Mouse (Mus musculus): ENCODE results near the gene Nmur1. TPM values are rescaled to one million over a fixed set of nuclear protein-coding genes. Genes with fewer than 3 reads are reported as not detected.

The Nmur1 gene
- polyA plus RNA-seq, 1 experiment from 2014 or later: not detected

DNA sequence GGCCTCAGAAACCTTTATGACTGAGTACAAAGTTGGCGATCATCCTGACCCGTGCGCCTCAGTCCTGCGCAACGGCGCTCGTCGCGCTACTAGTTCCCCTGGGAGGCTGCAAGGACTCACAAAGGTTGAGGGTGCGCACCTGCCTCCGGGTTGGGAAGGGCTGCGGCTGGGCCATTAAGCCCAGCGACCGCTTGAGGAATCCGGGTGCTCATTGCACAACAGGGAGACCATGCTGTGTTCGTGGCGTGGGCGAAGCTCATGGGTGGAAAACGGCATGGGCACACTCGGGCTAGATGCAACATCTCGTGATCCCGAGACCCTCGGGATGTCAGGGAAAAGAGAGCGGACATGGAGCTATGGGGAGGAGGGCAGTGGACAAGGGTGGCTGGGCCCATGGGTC is 16.8 kb upstream of the Nmur1 start:
- H3K36me3 ChIP-seq (ENCODE audit: control insufficient read depth, insufficient read depth, low read length): no peaks in the 10 kb centered on the region
- peak overlapping the region; percentile 99 for H3K27ac ChIP-seq (ENCODE audit: low read length)
- H3K27me3 ChIP-seq (ENCODE audit: control insufficient read depth, insufficient read depth, low read length): no peaks in the 10 kb centered on the region
- 3% methylated on average over 24 of the region's 24 CpGs for whole genome bisulfite sequencing
- no peaks in the 10 kb centered on the region for H3K9me3 ChIP-seq (ENCODE audit: control insufficient read depth, low read depth, low read length)
- H3K4me2 ChIP-seq (replicated peaks; ENCODE audit: low read depth, low read length): peak overlapping the region; percentile 91
- H3K9ac ChIP-seq (replicated peaks; ENCODE audit: low read depth, low read length): peak overlapping the region; percentile 89
- peak overlapping the region; percentile 40 for H3K4me3 ChIP-seq (ENCODE audit: low read depth, low read length)
- ATAC-seq (ENCODE audit: insufficient number of reproducible peaks, insufficient read depth, low FRiP score, low read depth): peak; percentile 0; the same call in 1 of the 2 replicates
- H3K4me1 ChIP-seq (ENCODE audit: control insufficient read depth, insufficient read depth, low read length): peaks cover 25% of the 10 kb centered on the region

DNA sequence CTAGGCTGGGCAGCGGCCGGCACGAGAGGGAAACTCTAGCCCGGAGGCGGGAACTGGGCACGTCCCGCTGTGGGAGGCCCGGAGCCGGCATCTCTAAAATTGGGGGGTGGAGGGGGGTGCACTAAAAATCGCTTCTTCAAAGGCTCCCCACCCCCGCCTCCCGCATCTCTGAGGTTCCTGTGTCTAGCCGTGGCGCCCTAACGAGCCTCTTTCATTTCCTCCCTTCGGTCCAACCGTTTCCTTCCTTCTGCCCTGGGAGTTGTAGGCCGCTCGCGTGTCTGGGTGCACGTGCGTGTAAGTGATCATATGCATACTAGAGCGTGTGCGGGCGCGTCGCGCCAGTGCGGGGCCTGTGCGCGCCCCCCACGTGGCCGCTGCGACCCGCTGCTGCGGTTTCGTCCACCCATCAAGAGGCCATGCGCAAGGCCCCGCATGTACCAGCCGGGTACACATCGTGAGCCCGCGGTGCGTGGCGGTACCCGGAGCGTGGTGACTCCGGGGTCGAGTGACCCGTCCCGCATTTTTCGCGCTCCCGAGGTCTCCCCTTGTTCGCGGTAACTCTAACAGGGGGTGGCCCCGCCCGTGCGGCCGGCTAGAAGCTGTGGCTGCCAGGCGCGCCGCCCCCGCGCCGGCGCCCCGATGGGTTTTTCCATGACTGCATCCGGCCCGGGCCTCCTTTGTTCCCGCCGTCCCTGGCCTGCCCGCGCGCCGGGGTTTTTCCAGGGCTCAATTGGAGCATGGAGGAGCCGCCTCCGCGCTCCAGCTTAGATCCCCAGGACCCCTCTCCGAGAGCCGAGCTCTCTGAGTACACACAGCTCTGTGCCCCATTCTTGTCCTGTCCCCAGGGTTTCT is 16.2 kb upstream of the Nmur1 start:
- no peaks in the 10 kb centered on the region for H3K27me3 ChIP-seq (ENCODE audit: control insufficient read depth, insufficient read depth, low read length)
- H3K4me3 ChIP-seq (ENCODE audit: low read depth, low read length): peak overlapping the region; percentile 40
- peak overlapping the region; percentile 89 for H3K9ac ChIP-seq (replicated peaks; ENCODE audit: low read depth, low read length)
- ATAC-seq (ENCODE audit: insufficient number of reproducible peaks, insufficient read depth, low FRiP score, low read depth): peak; percentile 57
- H3K36me3 ChIP-seq (ENCODE audit: control insufficient read depth, insufficient read depth, low read length): no peaks in the 10 kb centered on the region
- H3K4me1 ChIP-seq (ENCODE audit: control insufficient read depth, insufficient read depth, low read length): peaks cover 23% of the 10 kb centered on the region
- under 1% methylated on average over 81 of the region's 81 CpGs for WGBS
- no peaks in the 10 kb centered on the region for H3K9me3 ChIP-seq (ENCODE audit: control insufficient read depth, low read depth, low read length)
- peak overlapping the region; percentile 91 for H3K4me2 ChIP-seq (replicated peaks; ENCODE audit: low read depth, low read length)
- peak overlapping the region; percentile 99 for H3K27ac ChIP-seq (ENCODE audit: low read length)

- Histone ChIP-seq H3K4me1 (ENCODE audit: control insufficient read depth, insufficient read depth, low read length) (peaks cover 23% of the 10 kb centered on the region), H3K36me3 (ENCODE audit: control insufficient read depth, insufficient read depth, low read length) (no peaks in the 10 kb centered on the region), H3K27me3 (ENCODE audit: control insufficient read depth, insufficient read depth, low read length) (no peaks in the 10 kb centered on the region), H3K4me2 (replicated peaks; ENCODE audit: low read depth, low read length) (peak overlapping the region; percentile 91), H3K9ac (replicated peaks; ENCODE audit: low read depth, low read length) (peak overlapping the region; percentile 89), H3K27ac (ENCODE audit: low read length) (peak overlapping the region; percentile 99), H3K9me3 (ENCODE audit: control insufficient read depth, low read depth, low read length) (no peaks in the 10 kb centered on the region), H3K4me3 (ENCODE audit: low read depth, low read length) (peak overlapping the region; percentile 40)
- ATAC-seq (ENCODE audit: insufficient number of reproducible peaks, insufficient read depth, low FRiP score, low read depth): no peak
- WGBS: 2% methylated on average over 5 of the region's 5 CpGs
Observed at GRCm38 (mm10) chr1:86441724-86441979, 15.6 kb upstream of the Nmur1 start.

GRCm38 (mm10) chr1:86440887-86441723 is 15.1 kb upstream of the Nmur1 start:
- Histone ChIP-seq H3K4me3 (ENCODE audit: low read depth, low read length) (peak overlapping the region; percentile 40), H3K27me3 (ENCODE audit: control insufficient read depth, insufficient read depth, low read length) (no peaks in the 10 kb centered on the region), H3K4me1 (ENCODE audit: control insufficient read depth, insufficient read depth, low read length) (peaks cover 23% of the 10 kb centered on the region), H3K9me3 (ENCODE audit: control insufficient read depth, low read depth, low read length) (no peaks in the 10 kb centered on the region), H3K27ac (ENCODE audit: low read length) (peak overlapping the region; percentile 99), H3K4me2 (replicated peaks; ENCODE audit: low read depth, low read length) (peak overlapping the region; percentile 91), H3K9ac (replicated peaks; ENCODE audit: low read depth, low read length) (peak overlapping the region; percentile 89), H3K36me3 (ENCODE audit: control insufficient read depth, insufficient read depth, low read length) (no peaks in the 10 kb centered on the region)
- ATAC-seq (ENCODE audit: insufficient number of reproducible peaks, insufficient read depth, low FRiP score, low read depth): peak; percentile 35
- under 1% methylated on average over 25 of the region's 29 CpGs for WGBS

- peak; percentile 80 for ATAC-seq (ENCODE audit: insufficient number of reproducible peaks, insufficient read depth, low FRiP score, low read depth)
- no peaks in the 10 kb centered on the region for H3K27me3 ChIP-seq (ENCODE audit: control insufficient read depth, insufficient read depth, low read length)
- no peak overlapping the region; the same call in 1 of the 2 replicates for H3K9ac ChIP-seq (replicated peaks; ENCODE audit: low read depth, low read length)
- 5% methylated on average over 18 of the region's 18 CpGs for WGBS
- H3K4me3 ChIP-seq (ENCODE audit: low read depth, low read length): peak overlapping the region; percentile 40
- peak overlapping the region; percentile 99 for H3K27ac ChIP-seq (ENCODE audit: low read length)
- H3K36me3 ChIP-seq (ENCODE audit: control insufficient read depth, insufficient read depth, low read length): no peaks in the 10 kb centered on the region
- peaks cover 29% of the 10 kb centered on the region for H3K4me1 ChIP-seq (ENCODE audit: control insufficient read depth, insufficient read depth, low read length)
- H3K4me2 ChIP-seq (replicated peaks; ENCODE audit: low read depth, low read length): peak overlapping the region; percentile 91
- no peaks in the 10 kb centered on the region for H3K9me3 ChIP-seq (ENCODE audit: control insufficient read depth, low read depth, low read length)
Observed at GRCm38 (mm10) chr1:86440171-86440886, 14.3 kb upstream of the Nmur1 start.

GRCm38 (mm10) chr1:86439487-86440170 is 13.6 kb upstream of the Nmur1 start:
- no peak for ATAC-seq (ENCODE audit: insufficient number of reproducible peaks, insufficient read depth, low FRiP score, low read depth)
- Histone ChIP-seq H3K36me3 (ENCODE audit: control insufficient read depth, insufficient read depth, low read length) (no peaks in the 10 kb centered on the region), H3K4me1 (ENCODE audit: control insufficient read depth, insufficient read depth, low read length) (peaks cover 35% of the 10 kb centered on the region), H3K27me3 (ENCODE audit: control insufficient read depth, insufficient read depth, low read length) (no peaks in the 10 kb centered on the region), H3K9me3 (ENCODE audit: control insufficient read depth, low read depth, low read length) (no peaks in the 10 kb centered on the region), H3K4me3 (ENCODE audit: low read depth, low read length) (no peak overlapping the region), H3K9ac (replicated peaks; ENCODE audit: low read depth, low read length) (no peak overlapping the region), H3K4me2 (replicated peaks; ENCODE audit: low read depth, low read length) (no peak overlapping the region), H3K27ac (ENCODE audit: low read length) (0 out of 2 replicates have a peak overlapping the region, but pooled peaks have one; percentile 99)
- 28% methylated on average over 8 of the region's 8 CpGs for WGBS

DNA sequence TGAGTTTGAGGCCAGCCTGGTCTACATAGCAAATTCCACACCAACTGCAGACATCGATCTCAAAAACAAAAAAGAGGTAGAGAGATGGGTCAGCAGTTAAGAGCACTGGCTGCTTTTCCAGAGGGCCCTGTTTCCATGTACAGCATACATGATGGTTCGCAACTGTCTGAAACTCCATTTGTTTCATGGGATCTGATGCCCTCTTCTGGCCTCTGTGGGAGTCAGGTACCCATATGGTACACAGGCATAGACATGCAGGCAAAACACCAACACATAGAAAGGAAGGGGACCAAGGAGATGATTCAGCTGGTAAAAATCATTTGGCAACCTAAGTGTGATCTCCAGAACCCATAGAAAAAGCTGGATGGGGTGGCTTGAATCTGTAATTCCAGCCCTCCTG is 12.5 kb upstream of the Nmur1 start:
- peaks cover 33% of the 10 kb centered on the region for H3K4me1 ChIP-seq (ENCODE audit: control insufficient read depth, insufficient read depth, low read length)

GRCm38 (mm10) chr1:86438014-86438319 is 11.9 kb upstream of the Nmur1 start:
- no peak overlapping the region for H3K27ac ChIP-seq (ENCODE audit: low read length)
- H3K4me1 ChIP-seq (ENCODE audit: control insufficient read depth, insufficient read depth, low read length): peaks cover 27% of the 10 kb centered on the region
- ATAC-seq (ENCODE audit: insufficient number of reproducible peaks, insufficient read depth, low FRiP score, low read depth): no peak

More for the DNA sequence above, 12.5 kb upstream of the Nmur1 start:
- H3K27me3 ChIP-seq (ENCODE audit: control insufficient read depth, insufficient read depth, low read length): no peaks in the 10 kb centered on the region
- 63% methylated on average over 2 of the region's 2 CpGs for WGBS
- no peak overlapping the region for H3K9ac ChIP-seq (replicated peaks; ENCODE audit: low read depth, low read length)
- H3K4me2 ChIP-seq (replicated peaks; ENCODE audit: low read depth, low read length): no peak overlapping the region
- H3K36me3 ChIP-seq (ENCODE audit: control insufficient read depth, insufficient read depth, low read length): no peaks in the 10 kb centered on the region
- ATAC-seq (ENCODE audit: insufficient number of reproducible peaks, insufficient read depth, low FRiP score, low read depth): no peak
- H3K27ac ChIP-seq (ENCODE audit: low read length): no peak overlapping the region
- no peak overlapping the region for H3K4me3 ChIP-seq (ENCODE audit: low read depth, low read length)
- no peaks in the 10 kb centered on the region for H3K9me3 ChIP-seq (ENCODE audit: control insufficient read depth, low read depth, low read length)

More at GRCm38 (mm10) chr1:86438014-86438319, 11.9 kb upstream of the Nmur1 start:
- Histone ChIP-seq H3K9me3 (ENCODE audit: control insufficient read depth, low read depth, low read length) (no peaks in the 10 kb centered on the region), H3K4me3 (ENCODE audit: low read depth, low read length) (no peak overlapping the region), H3K36me3 (ENCODE audit: control insufficient read depth, insufficient read depth, low read length) (no peaks in the 10 kb centered on the region), H3K9ac (replicated peaks; ENCODE audit: low read depth, low read length) (no peak overlapping the region), H3K4me2 (replicated peaks; ENCODE audit: low read depth, low read length) (no peak overlapping the region), H3K27me3 (ENCODE audit: control insufficient read depth, insufficient read depth, low read length) (no peaks in the 10 kb centered on the region)
- 36% methylated on average over 6 of the region's 6 CpGs for WGBS

All from stomach, embryonic 14.5 days (tissue).